Mouse (Mus musculus): ENCODE measurements around the gene Abhd11.
"Not testable (repeated sequence)": the region's sequence is repeated elsewhere in the genome, so short reads cannot be mapped to it uniquely, and the experiment has no call there.

Abhd11 gene

DNA sequence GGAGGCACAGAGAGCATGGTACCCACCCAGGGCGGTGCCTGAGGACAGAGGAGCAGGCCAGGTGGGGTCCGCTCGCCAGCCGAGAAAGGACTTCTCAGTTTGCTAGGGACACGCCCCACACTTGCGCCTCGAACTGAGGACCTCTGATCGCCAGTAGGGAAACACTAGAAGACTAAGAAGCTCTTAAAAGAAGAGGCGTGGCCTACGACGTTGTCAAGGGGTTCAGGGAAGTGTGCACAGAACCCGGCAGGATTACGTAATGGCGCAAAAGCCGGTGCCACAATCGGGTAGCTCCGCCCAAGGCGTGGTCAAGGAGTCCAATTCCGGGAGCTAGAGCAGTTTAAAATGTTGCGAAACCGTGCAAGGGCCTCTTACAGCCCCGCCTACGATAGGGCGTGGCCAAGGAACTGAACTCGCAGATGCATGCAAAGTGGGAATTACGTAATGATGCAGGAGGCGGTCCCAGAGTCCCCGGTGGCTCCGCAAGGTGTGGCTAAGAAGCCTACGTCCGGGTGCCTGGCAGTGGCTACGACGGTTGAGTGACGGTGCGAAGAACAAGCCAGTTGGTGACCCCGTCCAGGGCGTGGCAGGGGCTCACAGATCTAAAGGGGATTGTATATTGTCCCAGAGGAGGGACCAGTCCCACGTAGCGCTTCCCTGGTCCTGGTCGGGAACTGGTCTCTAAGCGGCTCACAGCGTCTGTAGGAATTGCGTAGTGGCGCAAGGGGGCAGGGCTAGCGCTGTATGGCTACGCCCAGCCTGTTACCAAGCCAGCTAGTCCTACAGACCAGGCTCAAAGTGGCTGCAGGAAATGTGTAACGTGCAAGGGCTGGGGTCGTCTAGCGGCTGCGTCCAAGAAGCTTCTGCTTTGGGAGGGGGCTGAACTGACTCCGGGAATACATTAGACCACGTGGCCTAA lies at the start of gene Abhd11:
Gene Abhd11 (plus strand): TSS at position 482 of the 919 bp plus-strand sequence.
- peak; percentile 94 to 95 for DNase-seq (ENCODE audit: low spot score in 2 of 2)

DNA sequence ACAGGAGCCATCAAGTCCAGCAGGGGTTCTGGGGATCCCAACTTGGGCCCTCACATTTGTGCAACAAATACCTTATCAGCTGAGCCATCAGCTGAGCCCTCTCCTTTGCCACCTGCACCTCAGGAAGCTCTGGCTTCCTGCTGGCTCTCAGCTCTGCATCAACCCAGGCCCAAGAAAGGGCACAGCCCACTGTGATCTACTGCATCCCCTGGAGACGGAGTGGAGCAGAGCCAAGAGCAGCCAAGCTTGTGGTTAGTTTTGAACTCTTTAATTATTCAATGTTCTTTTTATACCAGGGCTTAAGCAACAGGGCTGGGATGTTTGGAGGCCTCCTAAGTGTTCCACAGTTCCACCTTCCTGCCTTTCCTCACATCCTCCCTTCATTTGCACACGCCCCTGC lies 48.5 kb upstream of the Abhd11 start:
- DNase-seq (ENCODE audit: low spot score in 2 of 2) = no peak

DNA sequence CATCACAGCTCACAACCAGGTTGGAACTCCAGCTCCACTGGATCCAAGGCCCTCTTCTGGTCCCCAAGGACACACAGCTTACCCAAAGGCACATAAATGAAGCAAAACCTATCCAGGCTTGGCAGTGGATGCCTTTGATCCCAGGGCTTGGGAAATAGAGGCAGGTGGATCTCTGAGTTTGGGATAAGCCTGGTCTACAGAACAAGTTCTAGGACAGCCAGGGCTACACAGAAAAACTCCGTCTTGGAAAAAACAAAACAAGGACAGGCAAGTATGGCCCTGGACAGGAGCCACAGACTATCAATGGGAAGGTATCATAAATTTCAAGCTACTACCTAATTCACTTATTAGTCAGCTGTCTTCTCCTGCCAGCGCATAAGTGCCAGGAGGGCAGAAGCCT lies 47.4 kb upstream of the Abhd11 start:
- no peak for DNase-seq (ENCODE audit: low spot score in 2 of 2)

DNA sequence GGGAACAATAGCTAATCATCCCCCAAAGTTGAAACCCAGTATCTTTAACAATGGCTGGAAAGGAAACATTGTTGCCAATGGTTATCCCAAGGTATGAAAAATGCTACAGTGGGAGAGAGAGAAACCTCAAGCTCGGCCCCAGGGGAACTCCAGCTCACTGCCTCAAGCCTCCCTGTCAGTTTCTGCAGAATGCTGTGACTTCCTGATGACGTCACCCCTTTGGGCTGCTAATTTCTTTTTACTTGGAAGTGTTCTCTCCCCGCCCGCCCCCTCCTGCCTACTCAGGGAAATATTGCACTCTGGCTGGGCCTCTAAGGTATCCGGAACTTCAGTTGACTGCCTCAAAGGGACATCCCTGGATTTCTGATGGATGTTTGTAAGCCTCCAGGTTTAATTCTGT lies 45.4 kb upstream of the Abhd11 start:
- no peak for DNase-seq (ENCODE audit: low spot score in 2 of 2)

DNA sequence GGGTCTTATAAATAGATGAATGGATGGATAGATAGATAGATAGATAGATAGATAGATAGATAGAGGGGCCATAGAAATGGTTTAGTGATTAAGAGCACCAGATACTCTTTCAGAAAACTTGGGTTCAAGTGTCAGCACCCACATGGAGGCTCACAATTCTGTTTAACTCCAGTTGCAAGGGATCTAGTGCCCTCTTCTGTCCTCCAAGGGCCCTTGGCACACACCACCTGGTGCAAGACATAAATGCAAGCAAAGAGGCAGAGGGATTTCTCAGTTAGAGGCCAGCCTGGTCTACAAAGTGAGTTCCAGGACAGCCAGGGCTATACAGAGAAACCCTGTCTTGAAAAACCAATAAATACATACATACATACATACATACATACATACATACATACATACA lies 44.3 kb upstream of the Abhd11 start:
- DNase-seq (ENCODE audit: low spot score in 2 of 2) = not testable (repeated sequence)

DNA sequence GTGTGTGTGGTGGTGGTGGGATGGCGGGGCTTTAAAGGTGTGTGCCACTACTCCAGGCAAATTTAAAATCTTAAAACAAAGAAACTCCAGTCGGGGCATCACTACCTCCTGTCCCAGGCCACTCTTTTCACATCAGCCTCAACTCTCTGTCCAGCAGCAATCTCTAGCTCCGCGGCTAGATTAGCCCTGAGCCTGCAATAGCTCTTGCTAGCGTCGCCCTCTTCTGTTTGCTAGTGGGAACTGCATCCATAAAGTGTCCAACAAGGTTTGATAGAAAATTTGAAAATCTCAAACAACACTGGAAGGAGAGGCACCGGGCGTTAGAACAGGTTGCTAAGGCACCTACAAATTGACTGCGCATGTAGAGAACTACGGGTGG lies 43.5 kb upstream of the Abhd11 start:
- peak; percentile 56 to 77 for DNase-seq (ENCODE audit: low spot score in 2 of 2)

DNA sequence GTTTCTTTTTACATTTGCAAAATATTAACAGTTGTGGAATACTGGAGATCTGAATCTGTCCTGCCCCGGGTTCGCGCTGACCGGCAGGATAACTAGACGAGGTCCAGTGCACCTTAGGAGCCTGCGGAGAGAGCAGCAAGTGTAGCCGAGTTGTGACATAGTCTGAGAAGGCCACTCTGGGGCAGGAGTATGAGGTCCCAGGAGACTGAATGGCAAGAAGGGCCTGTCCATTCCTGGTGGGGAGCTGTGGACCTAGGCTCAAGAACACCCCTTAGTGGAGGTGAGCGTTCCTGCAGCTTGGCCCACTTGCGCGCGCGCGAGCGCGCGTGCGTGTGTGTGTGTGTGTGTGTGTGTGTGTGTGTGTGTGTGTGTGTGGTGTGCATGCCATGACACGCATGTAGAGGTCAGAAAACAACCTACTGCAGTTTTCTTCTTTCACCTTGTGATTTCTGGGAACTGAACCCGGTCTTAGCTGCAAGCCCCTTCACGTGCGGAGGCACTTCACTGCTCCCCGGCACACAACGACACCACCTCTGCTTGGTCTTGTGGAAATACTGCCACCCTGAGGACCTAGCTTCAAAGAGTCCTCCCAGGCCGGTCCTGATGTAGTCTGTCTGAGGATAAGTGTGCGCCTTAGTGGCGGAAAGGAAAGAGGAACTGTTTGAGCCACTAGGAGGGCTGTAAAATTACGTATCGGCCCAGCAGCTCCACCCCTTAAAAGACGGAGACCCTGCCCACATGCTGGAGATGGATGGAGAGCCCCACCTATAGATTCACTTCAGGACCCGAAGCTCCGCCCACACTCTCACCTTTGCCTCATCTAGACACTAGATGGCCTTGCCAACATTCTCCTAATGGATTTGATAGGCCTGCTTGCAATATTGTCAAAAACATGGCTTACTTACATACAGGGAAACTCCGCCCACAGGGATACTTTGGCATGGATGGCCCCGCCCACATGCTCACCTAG lies 42.8 kb upstream of the Abhd11 start:
- peak in 1 of 2 experiments; percentile 44 for DNase-seq (ENCODE audit: low spot score in 2 of 2)

DNA sequence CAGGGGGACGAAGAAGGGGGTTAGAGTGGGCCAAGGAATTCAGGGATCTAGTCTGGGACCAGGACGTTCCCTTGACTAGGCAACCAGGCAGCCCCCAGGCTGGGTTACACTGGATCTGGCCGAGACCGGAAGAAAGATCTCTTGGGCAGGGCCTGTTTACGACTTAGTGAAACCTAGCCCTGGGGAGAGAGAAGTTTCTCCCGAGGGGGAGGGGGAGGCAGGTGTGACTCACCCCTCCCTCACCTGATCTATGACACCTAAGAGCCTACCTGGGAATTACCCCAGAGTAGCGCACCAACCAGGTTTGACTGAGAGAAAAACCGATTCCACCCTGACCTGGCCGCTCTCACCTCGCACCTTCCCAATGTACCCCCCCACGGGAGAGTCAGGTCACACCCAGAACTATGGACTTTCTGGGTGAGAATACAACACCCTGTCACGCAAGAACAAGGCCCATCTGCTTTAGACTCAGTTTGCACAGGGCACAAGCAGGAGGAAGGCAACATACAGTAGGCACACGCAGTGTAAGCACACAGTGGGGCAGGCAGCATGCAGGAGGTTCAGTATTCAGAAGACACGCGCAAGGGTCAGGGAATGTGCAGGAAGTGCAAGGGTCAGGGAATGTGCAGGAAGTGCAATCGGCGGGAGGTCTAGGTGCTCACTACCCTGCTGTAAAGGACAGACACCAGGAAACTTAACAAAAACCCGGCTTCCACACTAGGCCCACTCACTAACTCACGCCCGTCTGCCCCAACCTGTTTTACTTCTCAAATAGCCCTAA lies 41.6 kb upstream of the Abhd11 start:
- no peak for DNase-seq (ENCODE audit: low spot score in 2 of 2)

DNA sequence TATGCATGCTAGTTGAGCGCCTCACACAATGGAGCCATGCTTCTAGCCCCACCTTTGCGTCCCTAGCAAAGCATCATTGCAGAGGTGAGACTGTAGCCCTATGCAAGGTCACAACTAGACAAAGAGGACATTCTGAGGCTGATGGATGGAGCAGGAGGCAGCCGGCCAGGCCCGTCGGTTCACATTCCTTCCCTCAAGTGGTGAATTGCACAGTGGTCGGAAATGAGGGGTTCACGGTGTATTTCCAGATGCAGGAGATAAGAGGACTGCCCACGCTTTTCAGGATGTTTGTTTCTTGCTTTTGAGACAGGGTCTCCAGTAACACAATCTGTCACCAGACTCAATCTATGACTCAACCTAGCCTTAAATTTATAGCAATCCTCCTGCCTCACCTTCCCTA lies 38.3 kb upstream of the Abhd11 start:
- no peak for DNase-seq (ENCODE audit: low spot score in 2 of 2)

DNA sequence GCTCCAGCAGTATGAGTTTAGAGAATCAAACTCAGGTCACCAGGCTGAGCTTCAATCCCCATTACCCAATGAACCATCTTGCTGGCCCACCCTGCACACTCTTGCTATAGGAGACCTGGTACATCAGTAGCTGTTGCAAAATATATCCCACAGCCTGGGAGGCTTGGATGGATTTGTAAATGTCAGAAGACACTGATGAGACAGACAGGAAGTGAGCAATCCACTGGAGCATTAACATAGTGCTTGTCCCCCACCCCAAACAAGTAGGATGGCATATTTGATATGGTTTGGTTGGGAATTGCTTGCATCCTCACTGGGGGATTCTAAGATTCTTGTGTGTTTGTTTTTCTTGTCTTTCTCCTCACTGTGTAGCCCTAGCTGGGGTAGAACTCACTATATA lies 35.9 kb upstream of the Abhd11 start:
- no peak for DNase-seq (ENCODE audit: low spot score in 2 of 2)

DNA sequence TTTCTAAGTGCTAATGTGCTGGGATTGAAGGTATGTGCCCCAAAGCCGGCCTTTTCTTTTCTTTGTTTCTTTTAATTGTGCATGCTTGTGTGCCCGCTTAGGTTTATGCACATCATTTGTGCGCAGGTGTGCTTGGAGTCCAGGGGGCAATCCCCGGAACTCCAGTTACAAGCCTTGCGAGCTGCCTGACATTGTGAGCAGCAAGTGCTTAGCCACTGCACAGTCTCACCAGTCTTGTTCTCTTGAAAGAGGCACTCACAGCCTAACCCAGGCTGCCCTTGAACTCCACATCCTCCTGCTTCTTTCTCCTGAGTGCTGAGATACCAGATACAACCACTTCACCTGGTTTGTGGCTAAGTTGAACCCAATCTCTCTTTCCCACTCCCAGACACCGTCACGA lies 35.4 kb upstream of the Abhd11 start:
- DNase-seq (ENCODE audit: low spot score in 2 of 2) = no peak

DNA sequence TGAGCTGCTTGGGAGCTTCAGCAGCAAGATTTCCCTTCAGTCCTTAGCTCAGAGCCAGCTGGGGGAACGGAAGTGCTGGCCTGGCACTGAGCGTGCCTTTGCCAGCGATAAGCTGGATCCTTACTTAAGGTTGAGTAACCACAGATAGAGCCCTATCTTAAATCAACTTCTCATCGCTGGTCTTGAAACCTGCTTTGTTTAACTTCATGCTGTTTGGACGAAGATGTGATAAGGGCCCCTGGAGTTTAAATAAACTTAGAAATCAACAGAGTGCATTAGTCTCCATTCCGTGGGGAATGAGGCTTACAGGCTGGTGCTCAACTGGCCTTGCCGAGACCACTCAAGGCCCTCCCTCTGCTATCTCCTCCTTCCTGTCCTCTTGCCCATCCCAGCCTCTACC lies 34.7 kb upstream of the Abhd11 start:
- DNase-seq (ENCODE audit: low spot score in 2 of 2) = no peak

DNA sequence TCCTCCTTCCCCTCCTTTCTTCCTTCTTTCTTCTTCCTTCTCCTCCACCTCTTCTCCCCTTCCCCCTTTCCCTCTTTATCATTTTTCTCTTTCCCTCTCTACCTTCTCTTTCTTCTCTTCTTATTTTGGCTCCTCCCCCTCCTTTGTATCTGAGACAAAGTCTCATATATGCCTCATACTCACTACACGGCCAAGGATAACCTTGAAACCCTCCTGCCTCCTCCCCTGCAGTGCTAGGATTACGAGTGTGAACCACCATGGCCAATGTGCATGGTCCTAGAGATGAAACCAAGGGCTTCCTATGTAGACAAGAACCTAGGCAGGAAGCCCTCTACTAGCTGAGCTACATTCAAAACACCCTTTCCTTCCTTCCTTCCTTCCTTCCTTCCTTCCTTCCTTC lies 34.0 kb upstream of the Abhd11 start:
- no peak for DNase-seq (ENCODE audit: low spot score in 2 of 2)

DNA sequence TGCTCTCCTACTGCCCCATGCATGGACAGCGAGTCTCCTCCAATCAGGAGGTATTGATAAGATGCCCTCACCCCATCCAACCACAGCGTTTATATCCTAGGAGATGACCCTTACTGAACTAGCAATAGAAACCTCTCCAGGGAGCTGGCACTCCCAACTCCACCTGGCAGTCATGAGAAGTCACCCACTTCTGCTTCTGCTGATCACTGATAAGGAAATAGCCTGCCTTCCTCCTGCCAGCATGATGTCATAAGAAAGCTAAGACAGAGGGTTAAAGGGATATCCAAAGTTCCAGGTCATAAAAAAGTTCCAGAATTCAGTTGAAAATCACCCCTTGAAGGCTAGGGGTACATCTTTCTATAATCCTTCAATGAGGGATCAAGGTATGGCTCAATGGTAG lies 32.8 kb upstream of the Abhd11 start:
- no peak for DNase-seq (ENCODE audit: low spot score in 2 of 2)

DNA sequence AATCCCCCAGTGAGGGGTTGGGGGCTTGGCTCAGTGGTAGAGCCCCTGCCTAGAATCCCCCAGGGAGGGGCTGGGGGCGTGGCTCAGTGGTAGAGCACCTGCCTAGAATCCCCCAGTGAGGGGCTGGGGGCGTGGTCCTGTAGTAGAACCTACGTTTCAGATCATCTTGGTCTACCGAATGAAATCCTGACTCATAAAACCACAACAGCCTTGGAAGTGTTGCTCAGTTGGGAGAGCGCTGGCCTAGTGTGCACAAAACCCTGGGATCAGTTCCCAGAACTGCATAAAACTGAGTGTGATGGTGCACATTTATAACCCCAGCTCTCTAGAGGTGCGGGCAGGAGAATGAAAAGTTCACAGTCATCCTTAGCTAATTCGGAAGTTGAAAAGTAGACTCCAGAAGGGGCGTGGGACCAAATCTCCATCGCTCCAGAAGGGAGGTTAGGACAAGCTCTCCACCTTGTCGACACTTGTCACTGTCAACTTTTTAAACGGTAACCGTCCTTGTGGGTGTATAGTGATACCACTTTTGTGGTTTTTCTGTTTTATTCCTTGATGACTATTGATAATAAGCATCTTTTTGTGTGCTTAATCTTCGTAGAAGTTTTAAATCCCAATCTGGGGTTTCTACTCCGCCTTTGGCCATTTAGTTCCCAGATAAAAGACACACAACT lies 32.2 kb upstream of the Abhd11 start:
- no peak for DNase-seq (ENCODE audit: low spot score in 2 of 2)

DNA sequence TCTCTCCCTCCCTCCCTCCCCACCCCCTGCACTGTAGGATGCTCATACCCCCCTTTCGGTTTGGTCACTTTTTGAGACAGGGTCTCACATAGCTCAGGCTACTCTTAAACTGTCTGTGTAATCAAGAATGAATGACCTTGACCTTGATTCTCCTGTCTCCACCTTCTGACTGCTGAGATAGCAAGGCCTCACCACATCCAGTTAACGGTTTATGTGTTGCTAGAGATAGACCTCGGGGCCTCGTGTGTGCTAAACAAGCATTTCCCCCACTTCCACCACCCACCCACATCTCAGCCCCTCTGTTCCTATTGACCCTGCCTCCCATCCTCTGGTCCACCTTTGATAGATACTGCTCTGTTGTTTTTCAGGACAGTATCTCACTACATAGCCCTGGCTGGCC lies 31.1 kb upstream of the Abhd11 start:
- no peak for DNase-seq (ENCODE audit: low spot score in 2 of 2)

DNA sequence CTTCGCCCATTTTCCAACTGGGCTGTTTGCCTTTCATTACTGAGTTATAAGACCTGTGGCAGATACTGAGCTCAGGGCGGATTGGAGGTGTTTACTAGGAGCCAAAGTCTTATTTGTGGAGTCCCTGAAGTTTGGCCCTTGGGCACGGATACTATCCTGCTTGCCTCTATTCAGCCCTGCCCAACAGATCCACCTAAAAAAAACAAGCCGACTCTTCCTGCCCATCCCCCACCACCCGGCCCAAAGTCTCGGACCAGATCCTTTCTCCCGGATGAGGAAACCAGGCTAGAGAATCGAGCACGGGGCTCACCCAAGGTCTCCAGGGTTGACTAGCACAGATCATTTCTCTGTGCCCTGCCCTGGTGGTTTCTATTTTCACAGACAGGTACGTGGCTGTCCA lies 27.8 kb upstream of the Abhd11 start:
- DNase-seq (ENCODE audit: low spot score in 2 of 2) = no peak

DNA sequence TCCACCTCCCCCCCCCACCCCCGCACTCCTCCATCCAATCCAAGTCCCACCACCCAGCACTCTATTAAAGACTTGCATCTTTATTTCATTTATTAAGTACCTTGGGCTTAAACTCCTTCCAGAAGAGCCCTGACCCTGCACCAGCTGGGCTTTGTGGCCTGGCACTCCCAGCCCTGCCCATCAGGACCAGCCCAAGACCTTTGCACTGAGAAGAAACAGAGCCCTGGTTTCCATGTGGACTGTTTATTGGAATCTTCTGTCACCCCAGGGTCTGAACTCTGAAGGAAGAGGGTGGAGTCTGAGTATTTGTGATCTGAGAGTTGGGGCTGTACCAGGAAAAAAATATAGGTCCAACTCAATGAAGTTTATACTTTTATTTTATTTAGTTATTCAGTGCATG lies 25.8 kb upstream of the Abhd11 start:
- no peak for DNase-seq (ENCODE audit: low spot score in 2 of 2)

DNA sequence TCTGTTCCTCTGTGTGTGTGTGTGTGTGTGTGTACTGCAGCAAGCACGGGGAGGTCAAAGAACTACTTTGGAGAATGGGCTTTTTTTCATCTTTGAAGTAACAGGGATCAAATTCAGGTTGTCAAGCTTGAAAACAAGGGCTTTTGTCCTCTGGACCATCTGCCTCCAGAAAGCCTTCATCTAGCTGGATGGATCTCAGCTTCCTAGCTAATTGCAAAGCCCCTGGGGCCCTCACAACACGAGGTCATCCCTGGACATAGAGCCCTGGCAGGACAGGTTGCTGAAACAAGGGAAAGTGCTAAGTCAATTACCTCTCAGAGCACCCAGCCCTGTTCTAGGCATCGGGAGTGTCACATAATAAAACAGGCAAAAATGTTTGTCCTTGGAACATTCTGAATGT lies 25.2 kb upstream of the Abhd11 start:
- DNase-seq (ENCODE audit: low spot score in 2 of 2) = no peak

DNA sequence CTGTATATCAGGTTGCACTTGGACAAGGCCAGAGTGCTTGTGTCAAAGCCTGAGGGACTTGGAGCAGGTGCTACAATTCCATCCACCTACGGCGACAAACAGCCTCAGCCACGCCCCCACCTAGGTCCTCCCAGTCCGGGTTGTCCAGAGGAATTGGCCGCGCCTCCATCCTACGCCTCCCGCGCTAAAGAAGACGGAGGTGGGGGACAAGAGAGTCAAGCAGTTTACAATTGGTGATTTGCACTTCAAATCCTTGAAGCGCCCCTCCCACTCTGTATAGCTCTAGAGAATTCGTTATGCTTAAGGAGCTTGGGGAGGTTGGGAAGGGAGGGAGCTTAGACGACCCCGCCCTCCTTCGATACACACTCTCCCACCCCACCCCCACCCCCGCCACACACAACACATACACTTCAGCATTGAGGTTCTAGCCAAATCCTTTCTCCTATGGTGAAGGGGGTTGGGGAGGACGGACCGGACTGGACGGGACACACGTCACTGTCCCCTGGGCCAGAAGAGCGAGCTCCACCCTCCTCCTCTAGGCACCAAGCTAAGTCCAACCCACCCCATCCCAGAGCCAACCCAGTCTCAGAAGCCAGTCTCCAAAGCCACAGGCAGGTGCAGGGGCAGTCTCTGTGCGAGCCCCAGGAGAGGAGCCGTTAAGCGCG lies 23.2 kb upstream of the Abhd11 start, which contains the start of gene Cldn3:
Gene Cldn3 (plus strand): TSS at position 582 of the 665 bp plus-strand sequence.
- no peak for DNase-seq (ENCODE audit: low spot score in 2 of 2)

Measured in spleen, postnatal 14 days (tissue).